Mouse (Mus musculus) cerebellum, adult (tissue): Measurements from ENCODE around the gene Mpv17l2.

Source experiments
- ATAC-seq: cut with Nextera tagmentation; 2 replicates; pipeline ENCODE4 v1.9.2; 2017; ENCODE audit warnings: mild to moderate bottlenecking, moderate library complexity, mixed read lengths; ENCODE audit not compliant: insufficient number of reproducible peaks, low FRiP score, low TSS enrichment

The Mpv17l2 gene

DNA sequence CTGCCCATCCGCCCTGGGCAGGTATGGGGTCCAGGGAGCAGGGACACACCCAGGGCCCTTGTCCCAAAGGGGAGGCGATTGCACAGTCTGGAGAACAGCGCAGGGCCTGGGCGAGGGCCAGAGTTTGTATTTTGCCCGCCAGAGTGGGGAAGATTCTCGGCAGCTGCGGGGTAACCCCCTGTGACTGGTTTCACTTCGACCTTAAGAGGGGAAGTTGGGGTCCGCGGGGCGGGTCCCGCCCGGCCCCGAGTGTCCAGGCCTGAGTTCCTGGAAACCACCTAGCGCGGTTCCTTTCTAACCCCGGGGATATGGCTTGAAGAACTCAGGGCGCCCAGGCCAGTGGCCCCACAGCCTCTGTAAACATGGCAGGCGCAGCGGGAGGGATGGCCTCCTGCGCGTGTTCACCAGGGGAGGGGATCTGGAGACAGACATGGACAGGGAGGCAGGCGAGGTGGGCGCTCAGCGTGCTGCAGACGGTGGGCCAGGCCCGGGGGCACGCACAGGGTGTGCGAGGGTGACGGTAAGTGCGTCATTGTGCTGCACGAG lies 7.6 kb upstream of the Mpv17l2 start:
- no peak for ATAC-seq

GRCm38 (mm10) chr8:70767503-70767902 lies 6.8 kb upstream of the Mpv17l2 start:
- no peak for ATAC-seq

DNA sequence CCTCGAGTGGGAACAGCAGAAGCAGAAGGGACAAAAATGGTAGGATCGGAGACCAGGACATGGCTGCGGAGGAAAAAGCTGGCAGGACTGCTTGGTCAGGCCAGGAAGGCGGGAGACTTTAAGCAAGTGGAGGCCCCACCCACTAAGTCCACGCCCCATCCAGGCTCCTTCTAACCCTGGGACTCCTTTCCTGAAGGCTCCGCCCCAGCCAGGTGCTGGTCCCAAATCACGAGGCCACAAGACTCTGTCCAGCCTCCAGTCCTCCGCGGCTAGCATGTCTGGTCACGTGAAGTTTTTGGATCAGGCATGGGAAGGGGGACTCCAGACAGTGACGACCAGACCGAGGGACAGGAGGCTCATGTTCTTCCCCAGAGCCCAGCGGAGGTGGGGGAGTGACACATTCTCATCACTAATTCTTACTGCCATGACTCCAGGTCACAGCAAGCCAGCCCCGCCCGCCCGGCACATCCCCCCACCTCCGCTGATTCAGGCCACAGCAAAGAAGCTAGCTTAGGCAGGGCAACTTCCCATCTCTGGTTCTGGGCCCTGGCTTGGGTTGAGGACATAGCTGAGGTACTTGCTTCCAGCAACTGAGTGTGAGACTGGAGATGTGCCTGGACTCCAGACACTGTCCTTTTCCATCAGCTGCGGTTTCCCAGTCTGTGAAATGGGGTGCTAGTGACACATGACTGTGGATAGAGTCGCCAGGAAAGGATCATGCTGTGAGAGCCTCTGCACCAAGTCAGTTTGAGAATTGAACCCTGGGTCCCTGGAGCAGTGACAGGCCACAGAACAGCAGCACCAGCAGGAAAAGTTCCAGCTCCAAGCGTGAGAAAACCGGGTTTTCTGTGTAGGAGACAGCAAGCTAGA lies 6.1 kb upstream of the Mpv17l2 start:
- ATAC-seq: 0 out of 2 replicates have a peak, but pooled peaks have one; percentile 33

GRCm38 (mm10) chr8:70765838-70766570 lies 5.3 kb upstream of the Mpv17l2 start:
- ATAC-seq: no peak

- ATAC-seq: no peak
Measured at GRCm38 (mm10) chr8:70765329-70765728, 4.6 kb upstream of the Mpv17l2 start.

DNA sequence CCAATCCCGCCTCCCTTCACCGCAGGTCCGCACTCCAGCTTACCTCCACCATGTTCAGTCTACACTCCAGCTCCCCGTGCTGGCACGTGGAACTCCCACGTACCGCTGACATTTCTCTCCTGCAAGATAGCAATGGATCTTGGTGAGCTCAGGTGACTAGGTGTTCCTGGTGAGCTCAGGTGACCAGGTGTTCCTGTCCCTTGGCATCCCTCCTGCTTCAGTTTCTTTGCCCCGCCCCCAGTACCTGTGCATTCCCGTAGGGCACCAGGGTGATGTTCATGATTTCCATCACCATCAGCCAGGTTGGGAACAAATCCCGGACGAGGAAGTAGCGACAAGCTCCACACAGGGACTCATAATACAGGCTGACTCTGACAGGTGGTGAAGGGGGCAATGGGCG lies 3.9 kb upstream of the Mpv17l2 start:
- no peak for ATAC-seq

- no peak for ATAC-seq
Measured at GRCm38 (mm10) chr8:70764026-70764425, 3.3 kb upstream of the Mpv17l2 start.

DNA sequence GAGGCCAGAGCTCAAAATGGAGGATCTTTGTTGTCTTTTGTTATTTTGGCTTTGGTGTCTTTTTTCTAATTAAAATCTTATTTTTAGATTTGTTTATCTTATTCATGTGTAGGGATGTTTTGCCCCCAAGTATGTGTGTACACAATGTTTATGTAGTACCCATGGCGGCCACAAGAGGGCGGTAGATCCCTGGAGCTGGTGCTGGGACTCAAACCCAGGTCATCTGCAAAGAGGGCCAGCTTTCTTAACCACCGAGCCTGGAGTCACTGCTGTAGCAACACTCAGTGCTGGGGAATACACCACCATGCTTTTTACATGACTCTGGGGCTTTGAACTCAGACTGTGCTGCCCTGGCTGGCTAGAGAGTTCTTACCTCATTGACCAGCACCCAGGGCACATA lies 2.6 kb upstream of the Mpv17l2 start:
- ATAC-seq: no peak

GRCm38 (mm10) chr8:70762118-70762517 lies 1.4 kb upstream of the Mpv17l2 start:
- no peak for ATAC-seq

- no peak; the same call in 1 of the 2 replicates for ATAC-seq
Measured at GRCm38 (mm10) chr8:70760350-70760749, 396 bp downstream of the Mpv17l2 start.

DNA sequence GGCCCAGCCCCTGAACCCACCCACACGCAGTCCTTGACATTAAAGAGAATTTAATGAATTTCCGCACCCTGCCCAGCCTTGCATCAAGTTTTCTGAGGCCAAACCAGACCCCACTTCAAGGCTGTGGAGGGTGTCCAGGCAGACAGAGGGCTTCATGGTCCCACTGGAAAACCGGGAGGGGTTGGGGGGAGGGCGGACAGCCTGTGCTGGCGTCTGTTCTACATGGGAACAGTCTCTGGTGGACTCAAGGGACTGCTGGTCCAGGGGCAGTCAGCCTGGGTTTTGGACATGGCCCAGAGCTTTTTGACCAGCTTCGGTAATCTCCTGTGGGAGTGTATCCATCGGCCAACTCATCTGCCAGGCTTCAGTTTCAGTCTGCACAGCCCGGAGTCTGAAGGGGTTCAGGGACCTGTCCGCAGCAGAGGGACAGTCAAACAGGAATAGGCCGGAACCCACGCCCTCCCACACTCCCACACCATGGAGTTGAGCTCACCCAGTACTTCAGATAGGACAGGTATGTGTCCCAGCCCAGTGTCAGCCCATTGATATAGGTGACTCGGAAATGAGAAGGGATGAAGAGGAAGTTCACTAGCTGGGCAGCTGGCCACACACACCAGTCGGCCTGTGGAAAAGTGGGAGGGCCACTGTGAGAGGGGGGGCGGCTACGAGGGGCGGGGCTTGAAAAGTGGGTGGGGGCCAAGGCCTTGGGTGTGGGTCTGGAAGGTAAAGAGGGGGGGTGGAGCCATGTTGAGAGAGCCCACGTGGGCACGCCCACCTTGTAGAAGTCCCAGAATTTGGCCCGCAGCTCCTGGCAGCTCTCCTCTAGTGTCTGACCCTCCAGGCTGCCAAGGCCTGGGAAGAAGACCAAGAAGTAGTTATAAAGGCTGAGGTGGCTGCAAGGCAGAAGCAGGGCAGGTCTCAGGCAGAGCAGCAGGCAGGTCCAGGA lies 1.9 kb downstream of the Mpv17l2 start:
- no peak for ATAC-seq

DNA sequence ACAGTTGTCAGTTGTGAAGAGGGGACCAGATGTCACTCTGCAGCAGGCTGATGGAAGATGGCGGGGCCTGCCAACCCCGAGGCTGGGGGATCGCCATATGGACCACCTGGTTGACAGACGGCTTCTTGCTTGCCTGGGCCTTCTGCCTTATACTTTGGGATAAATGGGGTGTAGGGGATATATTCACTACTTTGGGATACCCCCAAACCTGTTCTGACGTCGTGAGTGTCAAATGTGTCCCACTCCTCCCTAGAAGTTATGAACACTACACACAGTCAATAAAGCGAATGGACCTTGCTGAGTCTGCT lies 2.5 kb downstream of the Mpv17l2 start:
- ATAC-seq: no peak

- ATAC-seq: no peak
Measured at GRCm38 (mm10) chr8:70757523-70758307, 3.0 kb downstream of the Mpv17l2 start.

DNA sequence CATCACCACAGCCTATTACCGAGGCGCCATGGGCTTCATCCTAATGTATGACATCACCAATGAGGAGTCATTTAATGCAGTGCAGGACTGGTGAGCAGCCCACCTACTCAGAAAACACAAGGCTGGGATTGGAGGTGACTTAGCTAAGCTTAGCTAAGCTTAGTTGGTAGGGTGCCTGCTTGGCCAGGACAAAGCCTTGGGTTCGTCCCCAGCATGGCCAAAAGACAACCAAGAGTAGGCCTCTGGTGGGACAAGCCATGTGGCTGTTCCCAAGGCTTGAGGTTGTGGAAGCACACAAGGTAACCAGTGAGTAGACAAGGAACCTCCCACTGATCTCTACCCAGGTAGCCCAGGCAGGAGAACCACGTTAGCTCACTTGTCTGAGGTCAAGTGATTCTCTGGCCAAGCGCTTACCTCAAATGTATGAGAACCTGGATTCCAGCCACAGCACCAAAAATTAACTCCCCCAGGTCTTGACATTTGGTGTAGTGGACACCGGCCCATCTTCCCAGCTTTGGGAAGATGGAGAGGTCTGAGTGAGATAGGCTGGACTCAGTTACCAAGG lies 4.2 kb downstream of the Mpv17l2 start:
- ATAC-seq: no peak

- no peak for ATAC-seq
Measured at GRCm38 (mm10) chr8:70755661-70756475, 4.9 kb downstream of the Mpv17l2 start.

DNA sequence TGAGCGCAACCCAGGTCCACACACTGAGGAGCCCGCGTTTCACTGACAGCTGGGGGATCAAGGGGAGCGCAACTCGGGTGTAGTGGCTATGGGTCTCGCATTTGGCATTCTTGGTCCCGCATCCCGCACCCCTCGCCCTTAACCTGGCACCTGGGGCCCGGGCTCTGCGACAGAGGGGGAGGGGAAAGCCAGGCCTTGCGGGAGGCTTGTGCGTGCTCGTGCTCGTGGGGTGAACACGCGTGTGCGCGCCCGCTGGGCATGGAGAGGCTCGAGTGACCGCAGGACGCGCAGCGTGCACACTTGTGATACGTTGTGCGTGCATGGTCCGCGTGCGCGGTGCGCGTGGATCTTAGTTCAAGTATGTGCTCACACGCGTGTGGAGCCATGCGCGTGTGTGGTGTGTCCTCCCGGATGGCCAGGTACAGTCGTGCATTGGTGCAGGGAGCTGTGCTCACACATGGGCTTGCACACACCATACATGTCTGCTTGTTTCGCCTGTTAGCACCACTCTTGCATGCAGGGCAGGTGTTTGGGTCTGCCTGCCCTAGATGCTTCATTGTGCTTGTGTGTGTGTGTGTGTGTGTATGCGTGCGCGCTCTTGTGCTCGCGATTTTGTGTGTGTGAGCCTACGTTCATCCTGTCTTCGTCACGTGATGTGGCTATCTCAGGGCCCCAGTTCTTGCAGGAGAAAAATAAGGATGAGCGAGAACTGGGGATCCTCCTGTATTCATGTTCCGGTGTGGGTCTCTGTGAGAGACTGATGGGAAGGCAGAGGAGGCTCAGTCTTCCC lies 5.7 kb downstream of the Mpv17l2 start:
- peak; percentile 32 for ATAC-seq

DNA sequence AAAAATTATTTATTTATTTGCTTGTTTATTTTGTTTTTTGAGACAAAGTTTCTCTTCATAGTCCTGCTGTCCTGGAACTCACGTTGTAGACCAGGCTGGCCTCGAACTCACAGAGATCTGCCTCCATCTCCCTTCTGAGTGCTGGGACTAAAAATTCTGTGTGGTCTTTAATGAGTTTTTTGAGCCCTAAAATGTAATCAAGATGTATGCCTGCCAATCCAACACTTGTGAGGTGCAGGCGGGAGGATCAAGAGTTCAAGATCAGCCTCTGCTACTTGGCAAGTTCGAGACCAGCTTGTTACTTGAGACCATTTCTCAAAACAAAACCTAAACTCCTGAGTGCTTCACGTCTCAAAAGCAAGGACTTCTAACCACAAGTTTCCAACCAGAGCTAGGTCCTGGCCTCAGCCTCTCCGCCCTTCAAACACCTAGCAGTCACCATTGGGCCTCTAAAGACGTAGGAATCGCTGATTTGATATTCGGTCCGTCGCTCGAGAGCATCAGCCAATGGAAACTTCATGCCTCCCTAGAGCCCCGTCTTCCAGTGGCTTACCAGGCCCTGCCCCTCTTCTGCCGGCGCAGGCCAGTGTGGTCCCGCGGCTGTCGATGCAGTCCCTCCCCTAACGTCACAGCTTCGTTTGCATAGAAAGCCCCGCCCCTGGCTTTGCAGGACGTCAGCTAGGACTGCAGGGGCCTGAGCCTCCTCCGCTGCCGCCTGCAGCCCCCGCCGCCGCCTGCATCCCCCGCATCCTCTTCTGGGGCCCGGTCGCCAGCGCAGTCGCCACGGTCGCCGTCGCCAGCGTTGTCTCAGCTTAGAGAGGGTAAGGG lies 6.5 kb downstream of the Mpv17l2 start, which contains the start of gene Rab3a:
Gene Rab3a, plus strand, starts transcription at position 637 of the 828 bp plus-strand sequence.
- ATAC-seq: peak; percentile 94
